Mouse (Mus musculus): ENCODE measurements around the gene I0C0044D17Rik. TPM values are rescaled to one million over a fixed set of nuclear protein-coding genes. Genes with fewer than 3 reads are reported as not detected.
"Not testable (repeated sequence)": the region's sequence is repeated elsewhere in the genome, so short reads cannot be mapped to it uniquely, and the experiment has no call there.

The I0C0044D17Rik gene
- total and polyA plus RNA-seq, 3 experiments, result not detected

GRCm38 (mm10) chr4:98857037-98857648 lies 33.5 kb upstream of the I0C0044D17Rik start:
- no peak overlapping the region for H3K4me3 ChIP-seq (ENCODE audit: low read depth, low read length)
- DNase-seq (ENCODE audit: low spot score), result no peak
- peaks cover 29% of the 10 kb centered on the region for H3K9me3 ChIP-seq (replicated peaks)
- H3K36me3 ChIP-seq (replicated peaks), result no peaks in the 10 kb centered on the region
- no peaks in the 10 kb centered on the region for H3K27me3 ChIP-seq (ENCODE audit: insufficient read depth, low read length)
- ATAC-seq (ENCODE audit: extremely low read depth, insufficient number of reproducible peaks, low FRiP score, poor library complexity, severe bottlenecking), result no peak
- TF ChIP-seq CTCF (IDR thresholded peaks at IDR 0.05; ENCODE audit: low read depth, low read length) (no peak), TAL1 (conservative IDR thresholded peaks at IDR 0.05; ENCODE audit: low read depth, low read length) (no peak), POLR2AphosphoS5 (IDR thresholded peaks at IDR 0.05; ENCODE audit: insufficient replicate concordance, low read depth, low read length) (no peak), GATA2 (IDR thresholded peaks at IDR 0.05; ENCODE audit: borderline replicate concordance, low read depth, low read length) (no peak), GATA1 (IDR thresholded peaks at IDR 0.05; ENCODE audit: borderline replicate concordance, low read length) (no peak)
- no peaks in the 10 kb centered on the region for H3K4me1 ChIP-seq (ENCODE audit: insufficient read depth, low read depth, low read length)

GRCm38 (mm10) chr4:98853926-98854325 lies 30.3 kb upstream of the I0C0044D17Rik start:
- ATAC-seq (ENCODE audit: extremely low read depth, insufficient number of reproducible peaks, low FRiP score, poor library complexity, severe bottlenecking), result no peak
- H3K4me1 ChIP-seq (ENCODE audit: insufficient read depth, low read depth, low read length), result no peaks in the 10 kb centered on the region

GRCm38 (mm10) chr4:98850485-98850884 lies 26.8 kb upstream of the I0C0044D17Rik start:
- not testable (repeated sequence) for H3K36me3 ChIP-seq (replicated peaks); H3K4me1 ChIP-seq (ENCODE audit: insufficient read depth, low read depth, low read length); H3K27me3 ChIP-seq (ENCODE audit: insufficient read depth, low read length); H3K4me3 ChIP-seq (ENCODE audit: low read depth, low read length); DNase-seq (ENCODE audit: low spot score); ATAC-seq (ENCODE audit: extremely low read depth, insufficient number of reproducible peaks, low FRiP score, poor library complexity, severe bottlenecking)
- peaks cover 46% of the 10 kb centered on the region for H3K9me3 ChIP-seq (replicated peaks)

More at GRCm38 (mm10) chr4:98853926-98854325, 30.3 kb upstream of the I0C0044D17Rik start:
- no peaks in the 10 kb centered on the region for H3K36me3 ChIP-seq (replicated peaks)
- H3K4me3 ChIP-seq (ENCODE audit: low read depth, low read length), result no peak overlapping the region
- H3K9me3 ChIP-seq (replicated peaks), result peaks cover 37% of the 10 kb centered on the region
- TF ChIP-seq GATA2 (IDR thresholded peaks at IDR 0.05; ENCODE audit: borderline replicate concordance, low read depth, low read length), result no peak
- TF ChIP-seq TAL1 (conservative IDR thresholded peaks at IDR 0.05; ENCODE audit: low read depth, low read length), result no peak
- no peak for TF ChIP-seq GATA1 (IDR thresholded peaks at IDR 0.05; ENCODE audit: borderline replicate concordance, low read length)
- TF ChIP-seq CTCF (IDR thresholded peaks at IDR 0.05; ENCODE audit: low read depth, low read length), result no peak
- TF ChIP-seq POLR2AphosphoS5 (IDR thresholded peaks at IDR 0.05; ENCODE audit: insufficient replicate concordance, low read depth, low read length), result no peak
- no peaks in the 10 kb centered on the region for H3K27me3 ChIP-seq (ENCODE audit: insufficient read depth, low read length)
- no peak for DNase-seq (ENCODE audit: low spot score)

GRCm38 (mm10) chr4:98847120-98847885 lies 23.7 kb upstream of the I0C0044D17Rik start:
- ATAC-seq (ENCODE audit: extremely low read depth, insufficient number of reproducible peaks, low FRiP score, poor library complexity, severe bottlenecking) (no peak), DNase-seq (ENCODE audit: low spot score) (no peak)
- H3K4me3 ChIP-seq (ENCODE audit: low read depth, low read length), result no peak overlapping the region

GRCm38 (mm10) chr4:98846396-98846795 lies 22.8 kb upstream of the I0C0044D17Rik start:
- Histone ChIP-seq H3K4me3 (ENCODE audit: low read depth, low read length) (no peak overlapping the region), H3K4me1 (ENCODE audit: insufficient read depth, low read depth, low read length) (no peaks in the 10 kb centered on the region), H3K9me3 (replicated peaks) (peaks cover 58% of the 10 kb centered on the region), H3K36me3 (replicated peaks) (no peaks in the 10 kb centered on the region), H3K27me3 (ENCODE audit: insufficient read depth, low read length) (no peaks in the 10 kb centered on the region)
- TF ChIP-seq GATA2 (IDR thresholded peaks at IDR 0.05; ENCODE audit: borderline replicate concordance, low read depth, low read length), result no peak
- TF ChIP-seq GATA1 (IDR thresholded peaks at IDR 0.05; ENCODE audit: borderline replicate concordance, low read length), result no peak
- no peak for TF ChIP-seq CTCF (IDR thresholded peaks at IDR 0.05; ENCODE audit: low read depth, low read length)
- no peak for TF ChIP-seq TAL1 (conservative IDR thresholded peaks at IDR 0.05; ENCODE audit: low read depth, low read length)
- TF ChIP-seq POLR2AphosphoS5 (IDR thresholded peaks at IDR 0.05; ENCODE audit: insufficient replicate concordance, low read depth, low read length), result no peak
- DNase-seq (ENCODE audit: low spot score) (no peak), ATAC-seq (ENCODE audit: extremely low read depth, insufficient number of reproducible peaks, low FRiP score, poor library complexity, severe bottlenecking) (no peak)

More at GRCm38 (mm10) chr4:98847120-98847885, 23.7 kb upstream of the I0C0044D17Rik start:
- no peaks in the 10 kb centered on the region for H3K36me3 ChIP-seq (replicated peaks)
- peaks cover 60% of the 10 kb centered on the region for H3K9me3 ChIP-seq (replicated peaks)
- H3K4me1 ChIP-seq (ENCODE audit: insufficient read depth, low read depth, low read length), result no peaks in the 10 kb centered on the region
- TF ChIP-seq GATA1 (IDR thresholded peaks at IDR 0.05; ENCODE audit: borderline replicate concordance, low read length) (no peak), POLR2AphosphoS5 (IDR thresholded peaks at IDR 0.05; ENCODE audit: insufficient replicate concordance, low read depth, low read length) (no peak), CTCF (IDR thresholded peaks at IDR 0.05; ENCODE audit: low read depth, low read length) (no peak), TAL1 (conservative IDR thresholded peaks at IDR 0.05; ENCODE audit: low read depth, low read length) (no peak)
- no peaks in the 10 kb centered on the region for H3K27me3 ChIP-seq (ENCODE audit: insufficient read depth, low read length)

- no peak overlapping the region for H3K4me3 ChIP-seq (ENCODE audit: low read depth, low read length)
- H3K9me3 ChIP-seq (replicated peaks), result peaks cover 64% of the 10 kb centered on the region
- ATAC-seq (ENCODE audit: extremely low read depth, insufficient number of reproducible peaks, low FRiP score, poor library complexity, severe bottlenecking) (no peak), DNase-seq (ENCODE audit: low spot score) (no peak)
- no peaks in the 10 kb centered on the region for H3K36me3 ChIP-seq (replicated peaks)
- no peaks in the 10 kb centered on the region for H3K27me3 ChIP-seq (ENCODE audit: insufficient read depth, low read length)
- TF ChIP-seq TAL1 (conservative IDR thresholded peaks at IDR 0.05; ENCODE audit: low read depth, low read length) (no peak), CTCF (IDR thresholded peaks at IDR 0.05; ENCODE audit: low read depth, low read length) (no peak), GATA1 (IDR thresholded peaks at IDR 0.05; ENCODE audit: borderline replicate concordance, low read length) (no peak), POLR2AphosphoS5 (IDR thresholded peaks at IDR 0.05; ENCODE audit: insufficient replicate concordance, low read depth, low read length) (no peak), GATA2 (IDR thresholded peaks at IDR 0.05; ENCODE audit: borderline replicate concordance, low read depth, low read length) (no peak)
- H3K4me1 ChIP-seq (ENCODE audit: insufficient read depth, low read depth, low read length), result no peaks in the 10 kb centered on the region
These were observed 22.1 kb upstream of the I0C0044D17Rik start for GRCm38 (mm10) chr4:98845687-98846125.
